ENCODE assay signal across 12 mouse cellular contexts in genomic region chr11:30155887-30156286, GRCm38 (mm10).
A peak's percentile ranks its signal among the peaks of the same experiment; 100 is the strongest.
DNase-seq lines count a peak whose midpoint lies in the region; ATAC-seq and TF ChIP-seq lines count a peak whose summit lies in the region.
"Had no signal": no experiment of that assay in that cellular context is flagged by ENCODE, and none has a peak within 500 bp of the region (broad histone marks: within the 10 kb centered on the region; RNA-seq: fewer than 3 reads in every experiment).

No protein-coding gene starts in this region.

- H3K36me3 ChIP-seq in forebrain, embryonic 14.5 days (ENCODE audit: control insufficient read depth, insufficient read depth, low read length): peaks cover 25% of the 10 kb centered on the region
- H3K36me3 ChIP-seq in forebrain, embryonic 10.5 days (replicated peaks): peaks cover 48% of the 10 kb centered on the region
- peaks cover 50% of the 10 kb centered on the region for H3K36me3 ChIP-seq in lung, embryonic 14.5 days (ENCODE audit: insufficient read depth)

- H3K27ac ChIP-seq in forebrain, embryonic 14.5 days (ENCODE audit: low read depth, low read length): no peak overlapping the region
- no peak overlapping the region for H3K27ac ChIP-seq in forebrain, embryonic 10.5 days
- H3K27ac ChIP-seq in lung, embryonic 14.5 days (ENCODE audit: low read depth): no peak overlapping the region
- peak overlapping the region; percentile 54; the same call in 1 of the 2 replicates for H3K27ac ChIP-seq in brown adipose tissue, adult 24 weeks (replicated peaks; ENCODE audit: low read depth, low read length)
- H3K27ac ChIP-seq: neural tube, embryonic 13.5 days had no signal

- no peaks in the 10 kb centered on the region for H3K9me3 ChIP-seq in forebrain, embryonic 14.5 days (replicated peaks; ENCODE audit: control insufficient read depth, low read length)
- no peaks in the 10 kb centered on the region for H3K9me3 ChIP-seq in forebrain, embryonic 10.5 days
- H3K9me3 ChIP-seq in lung, embryonic 14.5 days (ENCODE audit: low read depth, low read length): no peaks in the 10 kb centered on the region
- H3K9me3 ChIP-seq: neural tube, embryonic 13.5 days had no signal

- no peak for ATAC-seq in forebrain, embryonic 14.5 days
- no peak for ATAC-seq in lung, embryonic 14.5 days (ENCODE audit: insufficient read depth)
- ATAC-seq: inflammation-experienced regulatory T-cells, adult 6 months; midbrain, embryonic 16.5 days had no signal

- no peaks in the 10 kb centered on the region for H3K4me1 ChIP-seq in forebrain, embryonic 14.5 days (ENCODE audit: control insufficient read depth, insufficient read depth, low read length)
- H3K4me1 ChIP-seq in forebrain, embryonic 10.5 days: peaks cover 11% of the 10 kb centered on the region
- peaks cover under 1% of the 10 kb centered on the region; the same call in 1 of the 2 replicates for H3K4me1 ChIP-seq in lung, embryonic 14.5 days (ENCODE audit: insufficient read depth)
- peaks cover 29% of the 10 kb centered on the region for H3K4me1 ChIP-seq in brown adipose tissue, adult 24 weeks (ENCODE audit: control insufficient read depth, insufficient read depth, insufficient read length, low read length)

- no peak overlapping the region for H3K4me3 ChIP-seq in forebrain, embryonic 14.5 days (ENCODE audit: low read depth, low read length)
- H3K4me3 ChIP-seq in forebrain, embryonic 10.5 days: no peak overlapping the region
- H3K4me3 ChIP-seq in lung, embryonic 14.5 days (ENCODE audit: low read depth, low read length): no peak overlapping the region
- no peak overlapping the region for H3K4me3 ChIP-seq in brown adipose tissue, adult 24 weeks (ENCODE audit: insufficient read depth, low read depth, low read length)
- H3K4me3 ChIP-seq: neural tube, embryonic 13.5 days had no signal

- peak; percentile 19 for DNase-seq in forebrain, embryonic 14.5 days (ENCODE audit: low spot score)
- no peak for DNase-seq in forebrain, embryonic 10.5 days (ENCODE audit: extremely low spot score, low spot score)
- peak; percentile 41 for DNase-seq in lung, embryonic 14.5 days
- no peak for DNase-seq in lung, adult 18-20 months
- DNase-seq in skeletal muscle tissue, adult 2 months (ENCODE audit: low read depth, low spot score): peak; percentile 49
- DNase-seq in left cerebral cortex, postnatal 14 days (ENCODE audit: low spot score in 2 of 2): no peak
- DNase-seq: kidney, postnatal 25 days; thymus, adult 2 months had no signal

- no peak overlapping the region for H3K4me2 ChIP-seq in forebrain, embryonic 14.5 days (ENCODE audit: low read length)
- no peak overlapping the region for H3K4me2 ChIP-seq in lung, embryonic 14.5 days
- H3K4me2 ChIP-seq: neural tube, embryonic 13.5 days had no signal

- H3K9ac ChIP-seq in forebrain, embryonic 14.5 days (ENCODE audit: low read length): no peak overlapping the region
- no peak overlapping the region for H3K9ac ChIP-seq in lung, embryonic 14.5 days
- H3K9ac ChIP-seq: neural tube, embryonic 13.5 days had no signal

- WGBS in forebrain, embryonic 14.5 days: 84% methylated on average over 2 of the region's 2 CpGs
- 91% methylated on average over 2 of the region's 2 CpGs for WGBS in forebrain, embryonic 10.5 days
- WGBS in lung, embryonic 14.5 days: 68% methylated on average over 2 of the region's 2 CpGs

- no peak for TF ChIP-seq CTCF in lung, embryonic 14.5 days (IDR thresholded peaks at IDR 0.05; ENCODE audit: low read depth)

- H3K27me3 ChIP-seq in forebrain, embryonic 14.5 days (replicated peaks; ENCODE audit: control insufficient read depth, insufficient read depth, low read length): no peaks in the 10 kb centered on the region
- H3K27me3 ChIP-seq in forebrain, embryonic 10.5 days (ENCODE audit: poor library complexity, severe bottlenecking): no peaks in the 10 kb centered on the region
- H3K27me3 ChIP-seq in lung, embryonic 14.5 days (ENCODE audit: insufficient read depth, low read length): no peaks in the 10 kb centered on the region
- H3K27me3 ChIP-seq: neural tube, embryonic 13.5 days had no signal

- intact Hi-C loops in left cerebral cortex, postnatal 14 days (cut with DNase I): loop anchor here (10.0 kb wide), 1 partner anchor 109 kb away; the partner anchor contains the start of gene Sptbn1

Comparison
In these comparisons a context has a peak if more than half of its experiments do, and no peak if none do; other contexts are left out.
1. DNase-seq: peak in forebrain, embryonic 14.5 days (single experiment), lung, embryonic 14.5 days (single experiment) and skeletal muscle tissue, adult 2 months (single experiment); none in forebrain, embryonic 10.5 days (single experiment), lung, adult 18-20 months (0 of 2) and left cerebral cortex, postnatal 14 days (0 of 2).